Mouse (Mus musculus): ENCODE results near the gene Cd72.

The Cd72 gene

DNA sequence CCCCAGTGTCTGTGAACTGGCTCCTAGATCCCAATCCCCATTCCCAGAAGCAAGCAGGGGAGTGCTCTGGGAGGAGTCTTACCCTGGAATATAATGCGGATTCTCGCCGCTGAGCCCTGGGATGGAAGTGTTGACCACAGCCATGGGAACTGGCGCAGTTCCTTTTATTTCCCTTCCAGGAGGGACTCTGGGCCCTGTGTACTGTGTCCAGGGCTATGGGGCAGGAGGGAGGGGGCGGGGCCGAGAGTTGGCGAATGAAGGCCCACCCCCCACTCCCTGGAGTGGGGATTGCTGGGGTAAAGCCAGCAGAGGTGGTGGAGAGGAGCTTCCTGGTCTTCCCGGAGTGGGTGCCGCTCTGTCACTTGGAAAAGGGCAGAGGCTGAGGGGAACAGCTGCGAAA is 25.5 kb downstream of the Cd72 start, which contains the start of gene Fam166b:
TSS of gene Fam166b (minus strand) at position 189 of the 400 bp plus-strand sequence.
- ATAC-seq (ENCODE audit: insufficient number of reproducible peaks, low FRiP score, low TSS enrichment): no peak

DNA sequence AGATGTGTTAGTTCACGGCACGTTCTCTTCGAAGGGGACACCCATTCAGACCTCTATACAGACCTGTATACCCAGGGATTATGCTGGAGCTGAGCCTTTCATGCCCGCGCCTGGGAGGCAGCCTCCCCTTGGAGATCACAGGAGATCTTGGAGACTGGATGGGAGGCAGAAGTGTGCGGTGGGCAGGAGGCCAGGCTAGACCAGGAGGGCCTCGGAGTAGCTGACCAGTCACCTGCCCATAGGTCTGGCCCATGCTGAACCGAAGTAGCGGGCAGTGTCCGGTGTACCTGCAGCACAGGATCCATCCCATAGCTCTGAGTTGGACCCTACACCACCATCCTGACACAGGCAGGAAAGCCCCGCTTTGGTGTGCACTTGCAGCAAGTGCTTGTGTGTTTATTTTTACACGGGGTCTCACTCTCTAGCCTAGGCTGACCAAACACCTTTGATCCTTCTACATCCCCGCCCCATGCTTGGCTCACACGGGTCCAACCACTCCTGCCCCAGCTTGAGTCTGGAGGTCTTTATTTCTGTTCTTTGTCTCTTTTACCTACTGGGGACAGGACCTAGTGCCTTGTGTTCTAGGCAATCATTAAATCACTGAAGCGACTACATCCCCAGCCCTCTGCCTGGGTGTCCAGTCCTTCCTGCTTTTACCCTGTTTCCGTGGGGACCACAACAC is 26.1 kb downstream of the Cd72 start:
- ATAC-seq (ENCODE audit: insufficient number of reproducible peaks, low FRiP score, low TSS enrichment): no peak

- ATAC-seq (ENCODE audit: insufficient number of reproducible peaks, low FRiP score, low TSS enrichment): no peak
Measured at GRCm38 (mm10) chr4:43427501-43428179, 26.8 kb downstream of the Cd72 start.

DNA sequence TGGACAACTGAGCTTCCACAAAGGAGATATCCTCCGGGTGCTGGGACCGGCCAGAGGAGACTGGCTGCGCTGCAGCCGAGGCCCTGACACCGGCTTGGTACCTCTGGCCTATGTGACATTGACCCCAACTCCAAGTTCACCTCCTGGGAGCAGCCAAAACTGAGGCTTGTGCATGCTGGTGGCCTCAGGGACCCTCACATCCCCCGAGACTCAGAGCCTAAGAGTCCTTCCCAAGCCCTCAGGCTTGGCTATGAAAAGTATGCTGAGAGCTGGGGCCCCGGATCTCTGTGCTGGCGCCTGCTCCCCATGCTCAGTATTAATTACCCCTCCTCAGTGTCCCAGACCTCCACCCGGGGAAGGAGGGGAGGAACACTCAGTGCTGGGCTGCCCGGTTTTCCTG is 27.9 kb downstream of the Cd72 start:
- ATAC-seq (ENCODE audit: insufficient number of reproducible peaks, low FRiP score, low TSS enrichment): no peak

DNA sequence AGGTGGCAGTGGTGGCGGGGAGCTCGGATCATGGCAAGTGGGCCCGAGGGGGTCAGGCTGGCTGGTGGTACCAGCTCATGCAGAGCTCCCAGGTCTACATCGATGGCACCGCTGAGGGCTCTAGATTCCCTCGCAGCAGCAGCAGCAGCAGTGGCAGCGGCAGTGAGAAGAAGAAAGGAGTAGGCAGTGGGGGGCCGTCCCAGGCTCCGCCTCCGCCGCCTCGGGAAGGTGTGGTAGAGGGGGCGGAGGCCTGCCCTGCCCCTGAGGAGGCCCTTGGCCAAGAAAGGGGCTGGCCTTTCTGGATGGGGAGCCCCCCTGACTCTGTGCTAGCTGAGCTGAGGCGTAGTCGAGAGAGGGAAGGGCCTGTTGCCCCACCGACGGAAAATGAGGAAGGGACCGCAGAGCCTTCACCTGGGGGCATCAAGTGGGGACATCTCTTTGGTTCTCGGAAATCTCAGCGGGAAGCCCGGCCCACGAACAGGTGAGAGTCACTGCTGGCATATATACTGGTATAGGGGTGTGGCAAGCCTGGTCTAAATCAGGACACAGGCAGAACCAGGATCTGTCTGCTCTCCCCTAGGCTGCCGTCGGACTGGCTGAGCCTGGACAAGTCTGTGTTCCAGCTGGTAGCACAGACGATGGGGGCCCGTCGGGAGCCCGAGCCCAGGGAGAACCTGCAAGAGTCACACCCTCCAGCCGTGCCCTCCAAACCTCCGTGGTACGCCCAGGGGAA is 28.6 kb downstream of the Cd72 start:
- no peak for ATAC-seq (ENCODE audit: insufficient number of reproducible peaks, low FRiP score, low TSS enrichment)

DNA sequence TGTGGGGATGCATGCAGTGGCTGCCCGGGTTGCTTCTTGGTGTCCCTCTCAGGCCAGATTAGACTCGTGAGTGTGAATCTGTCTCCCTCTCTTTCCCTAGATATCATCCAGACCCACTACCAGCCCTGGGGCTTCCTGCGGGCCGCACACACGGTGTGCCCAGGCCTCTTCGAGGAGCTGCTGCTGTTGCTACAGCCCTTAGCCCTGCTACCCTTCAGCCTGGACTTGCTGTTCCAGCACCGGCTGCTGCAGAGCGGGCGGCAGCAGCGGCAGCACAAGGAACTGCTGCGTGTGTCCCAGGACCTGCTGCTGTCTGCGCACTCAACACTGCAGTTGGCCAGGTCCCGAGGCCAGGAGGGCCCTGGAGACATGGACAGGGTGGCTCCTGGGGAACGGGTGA is 29.2 kb downstream of the Cd72 start:
- no peak for ATAC-seq (ENCODE audit: insufficient number of reproducible peaks, low FRiP score, low TSS enrichment)

DNA sequence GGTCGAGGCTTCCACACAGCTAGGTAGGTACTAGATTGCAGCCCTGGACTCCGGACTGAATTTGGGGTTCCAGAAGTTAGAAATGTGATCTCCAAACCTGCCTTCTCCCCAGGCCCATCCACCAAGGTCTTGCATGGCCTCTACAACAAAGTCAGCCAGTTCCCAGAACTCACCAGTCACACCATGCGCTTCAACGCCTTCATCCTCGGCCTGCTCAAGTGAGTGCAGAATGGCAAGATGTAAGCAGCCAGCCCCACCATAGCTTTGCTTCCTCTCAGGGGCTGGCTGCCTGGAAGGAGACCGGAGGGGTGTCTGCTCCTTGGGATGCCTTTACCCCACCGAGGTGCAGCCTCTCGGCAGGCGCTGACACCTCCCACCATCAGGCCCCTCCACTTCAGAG is 30.4 kb downstream of the Cd72 start:
- ATAC-seq (ENCODE audit: insufficient number of reproducible peaks, low FRiP score, low TSS enrichment): no peak

- ATAC-seq (ENCODE audit: insufficient number of reproducible peaks, low FRiP score, low TSS enrichment): no peak
Measured at GRCm38 (mm10) chr4:43423267-43423934, 31.0 kb downstream of the Cd72 start.

- no peak for ATAC-seq (ENCODE audit: insufficient number of reproducible peaks, low FRiP score, low TSS enrichment)
Measured at GRCm38 (mm10) chr4:43421632-43422240, 32.7 kb downstream of the Cd72 start.

DNA sequence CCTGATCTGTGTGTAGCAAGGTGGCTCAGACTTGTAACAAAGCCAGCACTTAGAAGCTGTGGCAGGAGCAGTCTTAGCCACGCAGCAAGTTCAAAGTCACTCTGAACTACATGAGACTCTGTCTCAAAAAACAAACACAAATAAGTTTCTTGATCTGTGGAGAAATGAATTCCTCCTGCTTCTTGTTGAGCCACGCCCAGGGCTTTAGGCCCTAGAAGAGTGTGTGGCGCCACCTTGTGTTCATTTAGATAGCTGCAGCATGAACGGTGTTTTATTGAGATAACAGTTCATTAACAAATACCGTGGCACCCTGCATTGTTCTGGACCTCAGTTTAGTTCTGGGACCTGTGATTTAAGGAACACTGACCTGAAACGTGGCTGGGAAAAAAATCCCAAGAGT is 34.1 kb downstream of the Cd72 start:
- no peak for ATAC-seq (ENCODE audit: insufficient number of reproducible peaks, low FRiP score, low TSS enrichment)

GRCm38 (mm10) chr4:43419801-43420281 is 34.6 kb downstream of the Cd72 start:
- ATAC-seq (ENCODE audit: insufficient number of reproducible peaks, low FRiP score, low TSS enrichment): no peak

DNA sequence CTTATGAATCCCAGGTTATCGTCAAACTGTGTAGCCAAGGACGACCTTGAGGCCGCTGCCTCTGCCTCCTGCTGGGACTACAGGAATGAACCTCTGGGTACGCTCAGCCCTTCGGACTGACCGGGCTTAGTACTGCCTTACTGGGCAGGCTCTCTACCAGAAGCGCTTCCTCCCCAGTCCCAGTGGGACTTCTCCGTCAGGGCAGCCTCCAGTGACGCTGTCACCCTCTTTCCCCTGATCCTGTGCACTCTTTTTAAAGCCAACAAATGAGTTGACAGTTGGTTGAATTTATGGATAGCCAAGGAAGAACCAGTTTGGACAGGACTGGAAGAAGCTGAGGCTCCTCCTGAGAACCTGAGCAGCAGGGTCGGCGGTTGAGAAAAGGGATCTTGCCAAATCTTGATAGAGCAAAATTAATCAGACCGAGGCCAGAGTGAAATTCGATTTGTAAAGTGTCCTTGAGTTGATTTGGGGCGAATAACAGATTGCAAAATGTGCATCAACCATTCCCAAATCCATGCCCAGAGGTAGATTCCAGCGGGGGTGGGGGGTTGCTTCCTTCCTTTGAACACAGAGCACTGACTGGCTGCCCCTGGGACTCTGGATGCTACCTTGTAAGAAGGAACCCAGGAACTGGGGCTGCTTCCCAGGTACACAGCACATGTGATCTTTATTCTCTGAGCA is 35.3 kb downstream of the Cd72 start:
- ATAC-seq (ENCODE audit: insufficient number of reproducible peaks, low FRiP score, low TSS enrichment): no peak

DNA sequence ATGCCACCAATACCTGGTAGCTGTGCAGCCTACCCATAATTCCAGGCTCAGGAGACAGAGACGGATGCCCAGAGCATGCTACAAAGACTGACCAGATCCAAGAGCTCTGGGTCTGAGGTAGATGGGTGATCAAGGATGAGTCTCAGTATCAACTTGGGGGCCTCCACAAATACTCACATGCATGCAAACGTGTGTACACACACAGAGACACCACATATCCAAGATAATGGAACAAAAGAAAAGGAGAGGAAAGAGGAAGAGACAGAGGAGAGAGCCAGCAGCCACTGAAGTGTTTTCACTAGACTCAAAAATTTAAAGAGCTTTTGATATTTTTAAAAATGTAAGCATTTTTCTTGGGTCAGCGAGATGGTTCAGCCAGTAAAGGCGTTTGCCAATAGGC is 36.0 kb downstream of the Cd72 start:
- ATAC-seq (ENCODE audit: insufficient number of reproducible peaks, low FRiP score, low TSS enrichment): no peak

DNA sequence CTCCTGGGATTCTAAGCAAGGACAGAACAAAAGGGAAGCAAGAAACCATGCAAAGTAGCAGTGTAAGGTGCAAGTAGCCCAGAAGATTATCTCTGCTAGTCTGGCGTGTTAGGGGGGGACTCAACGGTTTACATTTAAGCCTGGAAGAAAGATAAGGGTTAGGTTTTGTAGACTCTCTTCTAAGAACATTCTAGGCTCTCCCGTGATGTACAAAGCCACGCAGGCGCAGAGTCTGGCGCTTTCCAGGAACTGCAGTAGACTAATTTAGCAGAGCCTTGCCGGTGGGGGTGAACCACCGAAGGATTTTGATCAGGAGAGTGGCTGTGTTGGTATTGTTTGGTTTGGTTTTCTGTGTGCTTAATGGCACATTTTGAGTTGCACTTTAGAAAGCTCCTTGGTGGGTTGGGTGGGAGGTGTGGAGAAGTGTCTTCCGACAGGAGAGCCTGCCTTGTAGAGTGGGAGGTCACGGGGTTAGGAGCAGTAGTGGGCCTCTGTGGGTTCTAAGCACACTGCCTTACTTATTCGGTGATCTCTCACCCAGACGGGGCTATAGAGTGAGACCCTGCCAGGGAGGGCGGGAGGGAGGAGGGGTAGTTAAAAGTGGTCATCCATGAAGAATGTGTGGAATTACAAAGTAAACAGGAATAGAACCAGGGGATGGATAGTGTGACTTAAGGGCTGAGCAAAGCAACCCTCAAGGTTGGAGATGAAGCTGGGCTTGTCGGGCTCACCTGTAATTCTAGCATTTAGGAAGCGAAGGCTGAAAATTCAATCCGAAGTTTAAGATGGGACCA is 37.0 kb downstream of the Cd72 start:
- ATAC-seq (ENCODE audit: insufficient number of reproducible peaks, low FRiP score, low TSS enrichment): no peak

- ATAC-seq (ENCODE audit: insufficient number of reproducible peaks, low FRiP score, low TSS enrichment): no peak
Measured at GRCm38 (mm10) chr4:43416071-43416490, 38.3 kb downstream of the Cd72 start.

DNA sequence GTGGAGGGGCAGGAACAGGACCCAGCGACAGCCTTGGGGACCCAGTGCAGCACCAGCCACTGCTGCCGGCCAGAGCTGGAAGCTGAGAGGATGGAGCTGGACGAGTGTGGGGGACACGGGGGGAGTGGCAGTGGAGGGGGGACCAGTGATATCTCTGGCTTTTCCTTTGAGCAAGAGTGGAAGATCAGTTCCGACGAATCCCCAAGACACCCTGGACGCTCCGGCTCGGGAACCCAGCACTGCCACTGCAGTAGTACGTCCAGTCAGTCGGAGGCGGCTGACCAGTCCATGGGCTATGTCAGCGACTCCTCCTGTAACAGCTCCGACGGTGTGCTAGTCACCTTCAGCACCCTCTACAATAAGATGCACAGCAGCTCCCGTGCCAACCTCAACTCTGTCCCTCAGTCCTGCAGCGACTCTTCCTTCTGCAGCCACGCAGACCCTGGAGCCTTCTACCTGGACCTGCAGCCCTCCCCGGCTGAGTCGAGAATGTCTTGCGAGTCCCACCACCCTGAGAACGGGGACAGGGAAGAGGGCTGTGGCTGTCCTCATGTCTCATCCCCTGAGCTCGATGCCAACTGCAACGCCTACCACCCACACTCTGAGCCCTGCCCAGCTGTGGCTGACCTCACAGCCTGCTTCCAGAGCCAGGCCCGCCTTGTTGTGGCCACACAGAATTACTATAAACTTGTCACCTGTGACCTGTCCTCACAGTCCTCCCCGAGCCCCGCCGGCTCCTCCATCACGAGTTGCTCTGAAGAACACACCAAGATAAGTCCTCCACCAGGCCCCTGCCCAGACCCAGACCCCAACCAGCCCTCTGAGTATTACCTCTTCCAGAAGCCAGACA is 39.0 kb downstream of the Cd72 start:
- no peak for ATAC-seq (ENCODE audit: insufficient number of reproducible peaks, low FRiP score, low TSS enrichment)

GRCm38 (mm10) chr4:43414761-43415160 is 39.7 kb downstream of the Cd72 start:
- ATAC-seq (ENCODE audit: insufficient number of reproducible peaks, low FRiP score, low TSS enrichment): no peak
